Mouse (Mus musculus) CH12.LX (cell line): ENCODE results near the gene Zcchc8. TPM values are rescaled to one million over a fixed set of nuclear protein-coding genes. Genes with fewer than 3 reads are reported as not detected.

Experiments
- DNase-seq: peaks from one replicate; pipeline ENCODE4 v3.0.0-alpha.2; 2013; ENCODE audit errors: extremely low read depth
- H3K27ac ChIP-seq: 2 replicates; pipeline ENCODE4 v1.5.1; 2012; ENCODE audit warnings: low read depth, mild to moderate bottlenecking, control low read depth, moderate library complexity; ENCODE audit not compliant: insufficient read depth
- H3K27me3 ChIP-seq: replicated peaks from 2 replicates; pipeline ENCODE3; 2012; ENCODE audit warnings: inconsistent platforms
- H3K36me3 ChIP-seq, 2 experiments: replicated peaks in 1 of 2; 2 replicates each; pipeline versions ENCODE3 to v1.6.1; 2012; ENCODE audit warnings: inconsistent platforms in 1 of 2, low read length in 1 of 2, mild to moderate bottlenecking in 1 of 2, mixed read lengths in 1 of 2, moderate library complexity in 1 of 2; ENCODE audit not compliant: control insufficient read depth in 1 of 2, insufficient read depth in 1 of 2
- H3K4me1 ChIP-seq, 2 experiments: 2 replicates each; pipeline ENCODE4 v1.6.1; 2012; ENCODE audit warnings: inconsistent platforms in 1 of 2, moderate library complexity in 1 of 2; ENCODE audit not compliant: insufficient read depth in 2 of 2, control insufficient read depth in 1 of 2
- H3K4me2 ChIP-seq: 2 replicates; pipeline ENCODE4 v1.6.1; 2012; ENCODE audit warnings: low read depth, mild to moderate bottlenecking, control low read depth; ENCODE audit not compliant: poor library complexity, insufficient read depth, severe bottlenecking
- H3K4me3 ChIP-seq, 3 experiments: fragments of 150-350 bp in 1 of 3; sonication (generic) in 1 of 3; replicated peaks in 1 of 3; 2 replicates each; pipeline versions ENCODE3 to v1.5.1; 2011 to 2012; ENCODE audit warnings: low read depth in 2 of 3, low read length in 2 of 3, mild to moderate bottlenecking in 2 of 3, moderate library complexity in 2 of 3, control low read depth in 1 of 3, improper control_type of control experiment in 1 of 3, inconsistent platforms in 1 of 3, mixed read lengths in 1 of 3; ENCODE audit not compliant: poor library complexity in 1 of 3
- H3K79me2 ChIP-seq: replicated peaks from 2 replicates; pipeline ENCODE4 v1.6.1; 2012; ENCODE audit warnings: mild to moderate bottlenecking, moderate library complexity; ENCODE audit not compliant: control insufficient read depth, poor library complexity, insufficient read depth, severe bottlenecking; ENCODE audit errors: extremely low read depth
- H3K9ac ChIP-seq: 2 replicates; pipeline ENCODE4 v1.6.1; 2012; ENCODE audit warnings: low read depth, mild to moderate bottlenecking, control low read depth, moderate library complexity; ENCODE audit not compliant: insufficient read depth
- H3K9me3 ChIP-seq: replicated peaks from 2 replicates; pipeline ENCODE3; 2012; ENCODE audit warnings: low read length, inconsistent platforms, mixed read lengths
- BHLHE40 ChIP-seq: IDR thresholded peaks from 2 replicates; pipeline ENCODE4 v1.6.1; 2011; ENCODE audit warnings: mild to moderate bottlenecking, low read depth, low read length, improper control_type of control experiment
- CHD1 ChIP-seq: IDR thresholded peaks from 2 replicates; pipeline ENCODE4 v1.6.1; 2012; ENCODE audit warnings: low read depth, low read length, improper control_type of control experiment, inconsistent platforms
- CHD2 ChIP-seq: IDR thresholded peaks from 2 replicates; pipeline ENCODE4 v1.6.1; 2011; ENCODE audit warnings: low read length, improper control_type of control experiment
- E2F4 ChIP-seq: IDR thresholded peaks from 2 replicates; pipeline ENCODE4 v1.6.1; 2011; ENCODE audit warnings: low read depth, low read length, improper control_type of control experiment; ENCODE audit not compliant: insufficient replicate concordance
- ELF1 ChIP-seq: IDR thresholded peaks from 2 replicates; pipeline ENCODE4 v1.6.1; 2014; ENCODE audit warnings: low read depth, mild to moderate bottlenecking, inconsistent platforms, low read length, improper control_type of control experiment
- EP300 ChIP-seq: IDR thresholded peaks from 2 replicates; pipeline ENCODE4 v1.6.1; 2011; ENCODE audit warnings: low read length, improper control_type of control experiment
- ETS1 ChIP-seq: conservative IDR thresholded peaks from 2 replicates; pipeline ENCODE4 v1.6.1; 2012; ENCODE audit warnings: low read depth, mild to moderate bottlenecking, inconsistent platforms, low read length, improper control_type of control experiment, moderate library complexity
- GABPA ChIP-seq: IDR thresholded peaks from 2 replicates; pipeline ENCODE4 v1.6.1; 2012; ENCODE audit warnings: low read depth, low read length, improper control_type of control experiment, inconsistent platforms; ENCODE audit not compliant: insufficient replicate concordance
- HCFC1 ChIP-seq: IDR thresholded peaks from 2 replicates; pipeline ENCODE4 v1.6.1; 2012; ENCODE audit warnings: low read depth, mild to moderate bottlenecking, inconsistent platforms, low read length, improper control_type of control experiment
- IRF4 ChIP-seq: IDR thresholded peaks from 2 replicates; pipeline ENCODE4 v1.6.1; 2014; ENCODE audit warnings: low read depth, mild to moderate bottlenecking, inconsistent platforms, low read length, improper control_type of control experiment
- JUN ChIP-seq: IDR thresholded peaks from 2 replicates; pipeline ENCODE4 v1.6.1; 2011; ENCODE audit warnings: low read depth, mild to moderate bottlenecking, low read length, improper control_type of control experiment, moderate library complexity; ENCODE audit not compliant: insufficient read depth
- JUND ChIP-seq: conservative IDR thresholded peaks from 2 replicates; pipeline ENCODE4 v1.6.1; 2011; ENCODE audit warnings: low read depth, low read length, improper control_type of control experiment
- KAT2A ChIP-seq: IDR thresholded peaks from 2 replicates; pipeline ENCODE4 v1.6.1; 2012; ENCODE audit warnings: low read length, improper control_type of control experiment, inconsistent platforms; ENCODE audit not compliant: insufficient replicate concordance
- MAFK ChIP-seq: IDR thresholded peaks from 2 replicates; pipeline ENCODE4 v1.6.1; 2011; ENCODE audit warnings: low read length, improper control_type of control experiment; ENCODE audit not compliant: insufficient replicate concordance
- MAZ ChIP-seq: IDR thresholded peaks from 2 replicates; pipeline ENCODE4 v1.6.1; 2012; ENCODE audit warnings: low read depth, mild to moderate bottlenecking, inconsistent platforms, low read length, improper control_type of control experiment, moderate library complexity
- MXI1 ChIP-seq: IDR thresholded peaks from 2 replicates; pipeline ENCODE4 v1.6.1; 2011; ENCODE audit warnings: mild to moderate bottlenecking, low read depth, low read length, improper control_type of control experiment
- NELFE ChIP-seq: IDR thresholded peaks from 2 replicates; pipeline ENCODE4 v1.6.1; 2011; ENCODE audit warnings: low read depth, low read length, improper control_type of control experiment
- POLR2AphosphoS2 ChIP-seq: IDR thresholded peaks from 2 replicates; pipeline ENCODE4 v1.6.1; 2011; ENCODE audit warnings: low read depth, low read length, improper control_type of control experiment
- RCOR1 ChIP-seq: conservative IDR thresholded peaks from 2 replicates; pipeline ENCODE4 v1.6.1; 2012; ENCODE audit warnings: low read depth, mild to moderate bottlenecking, inconsistent platforms, low read length, improper control_type of control experiment
- SIN3A ChIP-seq: IDR thresholded peaks from 2 replicates; pipeline ENCODE4 v1.6.1; 2012; ENCODE audit warnings: low read length, improper control_type of control experiment, inconsistent platforms
- SMC3 ChIP-seq: IDR thresholded peaks from 2 replicates; pipeline ENCODE4 v1.6.1; 2011; ENCODE audit warnings: low read depth, low read length, improper control_type of control experiment
- TCF12 ChIP-seq: IDR thresholded peaks from 2 replicates; pipeline ENCODE4 v1.6.1; 2014; ENCODE audit warnings: low read depth, mild to moderate bottlenecking, inconsistent platforms, low read length, improper control_type of control experiment
- USF2 ChIP-seq: conservative IDR thresholded peaks from 2 replicates; pipeline ENCODE4 v1.6.1; 2011; ENCODE audit warnings: low read depth, low read length, improper control_type of control experiment
- ZMIZ1 ChIP-seq: IDR thresholded peaks from 2 replicates; pipeline ENCODE4 v1.6.1; 2012; ENCODE audit warnings: low read depth, mild to moderate bottlenecking, inconsistent platforms, low read length, improper control_type of control experiment
- dilution Hi-C: fragments of 300-500 bp; cut with MboI; formaldehyde crosslinking; loops from 2 replicates; pipeline ENCODE4 v1.14.3; 2020; ENCODE audit warnings: low sequenced_read_pairs; ENCODE audit not compliant: extremely low pct_unique_long_range_greater_than_20kb, extremely low pct_ligation_motif_present
- in situ Hi-C: fragments of 300-500 bp; cut with MboI; formaldehyde crosslinking; loops from 3 replicates; pipeline ENCODE4 v1.14.3; 2019; ENCODE audit warnings: low sequenced_read_pairs, low pct_ligation_motif_present, low pct_unique_long_range_greater_than_20kb, mixed read lengths
- polyA plus RNA-seq: library from polyadenylated mRNA; unstranded; fragments of >175 nt; gene quantifications from 2 replicates; pipeline ENCODE4 v1.2.1, GENCODE M21; 2012; ENCODE audit warnings: low read depth; ENCODE audit not compliant: insufficient read length
- total RNA-seq, 2 experiments: library from RNA; depleted of rRNA; stranded (reverse); fragments of 300-350 nt in 1 of 2; fragments of >200 nt in 1 of 2; gene quantifications; 2 replicates each; pipeline ENCODE4 v1.2.3; 2012 to 2014

Gene Zcchc8
- total and polyA plus RNA-seq, 3 experiments, result 15.2 to 77.2 (median 24.4) TPM

GRCm38 (mm10) chr5:123746253-123746652, 25.4 kb upstream of the Zcchc8 start:
- DNase-seq, result peak; percentile 76
- in situ Hi-C loops (no loop called here), dilution Hi-C loops (no loop called here)
- H3K27ac ChIP-seq, result no peak overlapping the region
- peak overlapping the region in 2 of 3 experiments; percentile 74 to 77 for H3K4me3 ChIP-seq
- no peaks in the 10 kb centered on the region for H3K9me3 ChIP-seq
- H3K27me3 ChIP-seq, result no peaks in the 10 kb centered on the region
- H3K79me2 ChIP-seq, result peaks cover 71% of the 10 kb centered on the region
- TF ChIP-seq KAT2A, result no peak
- TF ChIP-seq IRF4, result peak; percentile 93
- peak; percentile 64; the same call in 1 of the 2 replicates for TF ChIP-seq CHD2
- no peak; the same call in 1 of the 2 replicates for TF ChIP-seq BHLHE40
- 0 out of 2 replicates have a peak, but pooled peaks have one; percentile 25 for TF ChIP-seq MXI1
- peak; percentile 86 for TF ChIP-seq EP300
- peak; percentile 57 for TF ChIP-seq JUN
- no peak for TF ChIP-seq MAFK
- TF ChIP-seq ETS1, result peak; percentile 55
- TF ChIP-seq JUND, result peak; percentile 58; the same call in 1 of the 2 replicates
- peak; percentile 92 for TF ChIP-seq SIN3A
- peak overlapping the region; percentile 48 for H3K4me2 ChIP-seq
- peaks cover 14 to 44% of the 10 kb centered on the region in 2 experiments for H3K36me3 ChIP-seq
- peaks cover 5 to 43% of the 10 kb centered on the region in 2 experiments for H3K4me1 ChIP-seq
- peak overlapping the region; percentile 97; the same call in 1 of the 2 replicates for H3K9ac ChIP-seq

GRCm38 (mm10) chr5:123744358-123744757, 23.5 kb upstream of the Zcchc8 start:
- H3K36me3 ChIP-seq, result peaks cover 23 to 61% of the 10 kb centered on the region in 2 experiments

More at GRCm38 (mm10) chr5:123744358-123744757, 23.5 kb upstream of the Zcchc8 start:
- Histone ChIP-seq H3K27me3 (no peaks in the 10 kb centered on the region), H3K4me2 (no peak overlapping the region), H3K9ac (no peak overlapping the region; the same call in 1 of the 2 replicates), H3K4me3 (no peak overlapping the region), H3K9me3 (no peaks in the 10 kb centered on the region), H3K4me1 (peaks cover 0 to 33% of the 10 kb centered on the region in 2 experiments; a peak in 2 of 4 replicates), H3K27ac (no peak overlapping the region), H3K79me2 (peaks cover 71% of the 10 kb centered on the region)
- no peak for DNase-seq
- dilution Hi-C loops, result no loop called here
- no peak for TF ChIP-seq ELF1
- no peak for TF ChIP-seq ZMIZ1
- no peak for TF ChIP-seq TCF12
- no peak for TF ChIP-seq SIN3A
- no peak for TF ChIP-seq RCOR1
- TF ChIP-seq USF2, result no peak
- no peak for TF ChIP-seq POLR2AphosphoS2
- no peak for TF ChIP-seq EP300
- no peak for TF ChIP-seq JUND
- no peak for TF ChIP-seq SMC3
- TF ChIP-seq CHD1, result no peak
- no peak for TF ChIP-seq ETS1
- TF ChIP-seq HCFC1, result no peak
- no peak for TF ChIP-seq GABPA
- no peak for TF ChIP-seq NELFE
- no peak for TF ChIP-seq E2F4
- TF ChIP-seq MAZ, result no peak
- in situ Hi-C loops, result no loop called here
